Mouse (Mus musculus): ENCODE data around the gene Dnmt3a. TPM values are rescaled to one million over a fixed set of nuclear protein-coding genes. Genes with fewer than 3 reads are reported as not detected.
A peak's percentile ranks its signal among the peaks of the same experiment; 100 is the strongest.

The Dnmt3a gene
- total and polyA plus RNA-seq, 3 experiments, result 15.9 to 34.4 TPM; not detected in 1

GRCm38 (mm10) chr12:3889875-3890635 lies 84.2 kb downstream of the Dnmt3a start:
- Histone ChIP-seq H3K9me3 (replicated peaks; ENCODE audit: insufficient read depth, low read length) (no peaks in the 10 kb centered on the region), H3K9ac (ENCODE audit: control insufficient read depth, low read depth, low read length, poor library complexity, severe bottlenecking) (no peak overlapping the region), H3K4me1 (ENCODE audit: control insufficient read depth in 1 of 2, insufficient read depth in 2 of 2, low read length in 2 of 2) (peaks cover 2 to 18% of the 10 kb centered on the region in 2 experiments; a peak in 3 of 4 replicates), H3K79me2 (ENCODE audit: control insufficient read depth, insufficient read depth, low read length, poor library complexity) (peaks cover 2% of the 10 kb centered on the region; the same call in 1 of the 2 replicates), H3K36me3 (ENCODE audit: control insufficient read depth in 1 of 2, insufficient read depth in 2 of 2, low read length in 2 of 2) (peaks cover 0 to 13% of the 10 kb centered on the region in 2 experiments; a peak in 3 of 4 replicates), H3K27ac (ENCODE audit: control insufficient read depth, low read depth, low read length) (no peak overlapping the region), H3K4me3 (ENCODE audit: control insufficient read depth in 1 of 2, insufficient read depth in 1 of 2, low read depth in 2 of 2, low read length in 2 of 2) (no peak overlapping the region), H3K27me3 (ENCODE audit: control insufficient read depth in 1 of 2, insufficient read depth in 2 of 2, low read length in 2 of 2) (no peaks in the 10 kb centered on the region)
- DNase-seq (ENCODE audit: low read depth, low spot score), result peak; percentile 19
- TF ChIP-seq EP300 (IDR thresholded peaks at IDR 0.05; ENCODE audit: low read depth in 1 of 2, low read length in 2 of 2), result 0 out of 4 replicates have a peak, but pooled peaks of 1 of the 2 experiments have one; percentile 13
- no peak for TF ChIP-seq SIN3A (IDR thresholded peaks at IDR 0.05; ENCODE audit: low read length)
- peak; percentile 68 for TF ChIP-seq GATA1 (IDR thresholded peaks at IDR 0.05; ENCODE audit: low read depth, low read length)
- TF ChIP-seq TCF12 (IDR thresholded peaks at IDR 0.05; ENCODE audit: low read depth, low read length), result 0 out of 2 replicates have a peak, but pooled peaks have one; percentile 35
- TF ChIP-seq MYB (IDR thresholded peaks at IDR 0.05; ENCODE audit: low read depth, low read length), result no peak
- TF ChIP-seq RCOR1 (IDR thresholded peaks at IDR 0.05; ENCODE audit: low read depth, low read length), result peak; percentile 48; the same call in 1 of the 2 replicates
- TF ChIP-seq HCFC1 (IDR thresholded peaks at IDR 0.05; ENCODE audit: low read depth, low read length), result no peak

- Histone ChIP-seq H3K9ac (ENCODE audit: control insufficient read depth, low read depth, low read length, poor library complexity, severe bottlenecking) (peak overlapping the region; percentile 75), H3K4me3 (ENCODE audit: control insufficient read depth in 1 of 2, insufficient read depth in 1 of 2, low read depth in 2 of 2, low read length in 2 of 2) (peak overlapping the region; percentile 61 to 79), H3K27ac (ENCODE audit: control insufficient read depth, low read depth, low read length) (peak overlapping the region; percentile 81), H3K27me3 (ENCODE audit: control insufficient read depth in 1 of 2, insufficient read depth in 2 of 2, low read length in 2 of 2) (no peaks in the 10 kb centered on the region), H3K9me3 (replicated peaks; ENCODE audit: insufficient read depth, low read length) (no peaks in the 10 kb centered on the region), H3K79me2 (ENCODE audit: control insufficient read depth, insufficient read depth, low read length, poor library complexity) (peaks cover 2% of the 10 kb centered on the region; the same call in 1 of the 2 replicates), H3K4me1 (ENCODE audit: control insufficient read depth in 1 of 2, insufficient read depth in 2 of 2, low read length in 2 of 2) (peaks cover 2 to 18% of the 10 kb centered on the region in 2 experiments; a peak in 3 of 4 replicates), H3K36me3 (ENCODE audit: control insufficient read depth in 1 of 2, insufficient read depth in 2 of 2, low read length in 2 of 2) (peaks cover 0 to 13% of the 10 kb centered on the region in 2 experiments; a peak in 3 of 4 replicates)
- DNase-seq (ENCODE audit: low read depth, low spot score), result peak; percentile 75
- TF ChIP-seq POLR2A (IDR thresholded peaks at IDR 0.05; ENCODE audit: control insufficient read depth in 1 of 2, insufficient read depth in 1 of 2, low read depth in 1 of 2, low read length in 2 of 2, poor library complexity in 1 of 2) (peak; percentile 46 to 48; a peak in 1 of 4 replicates), NRF1 (IDR thresholded peaks at IDR 0.05; ENCODE audit: insufficient read depth, low read depth, low read length, poor library complexity, severe bottlenecking) (no peak), USF1 (IDR thresholded peaks at IDR 0.05; ENCODE audit: low read depth, low read length) (peak; percentile 87), ZKSCAN1 (IDR thresholded peaks at IDR 0.05; ENCODE audit: low read depth, low read length) (no peak), MEF2A (IDR thresholded peaks at IDR 0.05; ENCODE audit: extremely low read depth, insufficient replicate concordance, low read depth, low read length, poor library complexity, severe bottlenecking) (no peak), JUND (IDR thresholded peaks at IDR 0.05; ENCODE audit: low read depth, low read length) (no peak), MXI1 (IDR thresholded peaks at IDR 0.05; ENCODE audit: low read depth, low read length) (peak; percentile 52; the same call in 1 of the 2 replicates), GATA1 (IDR thresholded peaks at IDR 0.05; ENCODE audit: low read depth, low read length) (no peak), SIN3A (IDR thresholded peaks at IDR 0.05; ENCODE audit: low read length) (peak; percentile 41; the same call in 1 of the 2 replicates), ZC3H11A (IDR thresholded peaks at IDR 0.05; ENCODE audit: low read depth, low read length) (no peak), MAFK (IDR thresholded peaks at IDR 0.05; ENCODE audit: borderline replicate concordance, low read depth, low read length) (no peak), ELF1 (IDR thresholded peaks at IDR 0.05; ENCODE audit: low read depth, low read length) (0 out of 2 replicates have a peak, but pooled peaks have one; percentile 8), USF2 (IDR thresholded peaks at IDR 0.05; ENCODE audit: borderline replicate concordance in 1 of 2, insufficient read depth in 1 of 2, low read depth in 1 of 2, low read length in 2 of 2) (peak in 1 of 2 experiments; percentile 42; a peak in 1 of 4 replicates), MAZ (IDR thresholded peaks at IDR 0.05; ENCODE audit: low read depth, low read length) (no peak), ZMIZ1 (IDR thresholded peaks at IDR 0.05; ENCODE audit: low read depth, low read length) (no peak), TAL1 (IDR thresholded peaks at IDR 0.05; ENCODE audit: low read length) (no peak), NELFE (IDR thresholded peaks at IDR 0.05; ENCODE audit: low read depth, low read length) (peak; percentile 28; the same call in 1 of the 2 replicates), GABPA (IDR thresholded peaks at IDR 0.05; ENCODE audit: low read depth, low read length) (no peak), CHD2 (IDR thresholded peaks at IDR 0.05; ENCODE audit: low read length) (no peak), MYC (IDR thresholded peaks at IDR 0.05; ENCODE audit: low read depth, low read length) (0 out of 2 replicates have a peak, but pooled peaks have one; percentile 43)
Observed at GRCm38 (mm10) chr12:3890753-3891751, 85.2 kb downstream of the Dnmt3a start.

All from MEL (cell line).